Mouse (Mus musculus) large intestine, adult 2 months (tissue): Measurements from ENCODE around the gene 4921530L21Rik. TPM values are rescaled to one million over a fixed set of nuclear protein-coding genes. Genes with fewer than 3 reads are reported as not detected.

ENCODE experiments used
- DNase-seq: peaks from one replicate; pipeline ENCODE4 v3.0.0-alpha.2; 2012; ENCODE audit warnings: low read depth, low spot score
- WGBS: fragments of 180-500 bp; shearing (Covaris S2); methylation state at CpG from one replicate; pipeline ENCODE4 v1.1.7; 2018; 5-methylcytosine and 5-hydroxymethylcytosine counted together
- polyA plus RNA-seq: library from polyadenylated mRNA; depleted of rRNA; stranded (reverse); fragments of >200 nt; gene quantifications from 2 replicates; pipeline ENCODE4 v1.2.3, GENCODE M21; 2012; rRNA removed

The 4921530L21Rik gene
- not detected in 2 replicates for polyA plus RNA-seq

DNA sequence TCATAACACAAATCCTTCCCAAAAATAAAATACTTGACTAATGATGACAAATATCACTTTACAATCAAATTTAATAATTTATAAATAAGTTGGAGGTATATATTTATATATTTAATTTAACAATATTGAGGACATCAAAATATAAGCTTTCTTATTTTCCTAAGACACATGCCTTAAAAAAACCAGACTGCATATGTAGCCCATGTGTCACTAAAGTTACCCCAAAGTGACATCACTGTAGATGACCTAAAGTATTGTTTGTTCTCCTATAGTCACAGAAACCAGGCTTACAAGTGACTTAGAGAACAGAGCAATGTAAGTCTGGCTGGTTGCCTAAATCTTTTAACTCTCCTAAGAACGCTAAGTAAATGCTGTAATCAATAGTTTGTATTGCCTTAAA, at the start of gene 4921530L21Rik:
Gene 4921530L21Rik, plus strand, starts transcription at position 301 of the 400 bp plus-strand sequence.
- WGBS, result 84% methylated on average over 1 of the region's 1 CpGs

DNA sequence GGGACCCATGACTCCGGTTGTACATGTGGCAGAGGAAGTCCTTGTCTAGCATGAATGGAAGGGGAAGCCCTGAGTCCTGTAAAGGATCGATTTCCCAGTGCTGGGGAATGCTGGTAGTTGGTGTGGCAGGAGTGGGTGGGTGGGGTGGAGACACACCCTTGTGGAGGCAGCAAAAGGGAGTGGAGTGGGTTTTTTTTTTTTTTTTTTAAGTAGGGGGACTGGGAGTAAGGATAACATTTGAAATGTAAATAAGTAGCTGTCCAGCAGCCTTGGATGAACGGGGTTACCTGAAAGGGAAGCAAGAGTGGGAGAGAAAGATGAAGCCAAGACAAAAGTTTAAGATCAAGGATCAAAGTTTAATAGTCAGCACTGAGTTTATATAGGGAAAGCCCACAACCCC, 47.2 kb upstream of the 4921530L21Rik start:
- 47% methylated on average over 3 of the region's 3 CpGs for WGBS
- DNase-seq, result no peak

More for the DNA sequence above, at the start of gene 4921530L21Rik:
- no peak for DNase-seq

GRCm38 (mm10) chr14:95862981-95863380, 18.1 kb upstream of the 4921530L21Rik start:
- 75% methylated on average over 3 of the region's 3 CpGs for WGBS
- no peak for DNase-seq

DNA sequence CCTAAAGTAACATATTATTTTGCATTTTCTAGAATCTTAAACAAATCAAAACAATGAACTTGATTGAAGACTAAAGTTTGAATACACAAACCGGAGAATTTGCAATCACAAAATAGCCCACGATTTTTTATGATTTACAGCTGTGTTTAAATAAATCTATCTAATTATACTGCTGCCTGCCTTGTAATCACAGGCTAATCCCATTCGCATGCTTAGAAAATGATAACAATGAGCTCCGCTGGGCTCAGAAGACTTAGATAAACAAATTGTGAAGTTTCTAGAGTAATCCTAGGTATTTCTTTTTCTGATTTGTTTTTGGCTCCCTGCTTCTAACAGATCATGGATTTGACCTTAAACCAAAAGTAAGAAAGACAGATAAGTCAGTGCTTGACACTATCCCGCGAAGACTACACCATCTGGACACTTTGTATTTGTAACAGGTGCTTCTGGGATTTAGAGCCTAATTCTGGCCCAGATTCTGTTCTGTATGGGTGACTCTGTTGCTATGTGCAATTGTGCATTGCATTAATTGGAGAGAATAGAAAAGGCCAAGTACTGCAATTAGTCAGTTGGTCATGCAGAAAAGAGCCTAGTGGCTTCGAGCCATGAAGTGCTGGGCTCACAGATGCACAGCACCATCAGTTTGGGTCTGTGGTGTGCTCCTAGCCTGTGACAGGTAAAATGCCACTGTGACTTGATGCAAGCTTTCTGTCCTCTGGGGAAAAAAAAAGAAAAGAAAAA, 15.2 kb upstream of the 4921530L21Rik start:
- no peak for DNase-seq
- WGBS, result 70% methylated on average over 7 of the region's 7 CpGs

DNA sequence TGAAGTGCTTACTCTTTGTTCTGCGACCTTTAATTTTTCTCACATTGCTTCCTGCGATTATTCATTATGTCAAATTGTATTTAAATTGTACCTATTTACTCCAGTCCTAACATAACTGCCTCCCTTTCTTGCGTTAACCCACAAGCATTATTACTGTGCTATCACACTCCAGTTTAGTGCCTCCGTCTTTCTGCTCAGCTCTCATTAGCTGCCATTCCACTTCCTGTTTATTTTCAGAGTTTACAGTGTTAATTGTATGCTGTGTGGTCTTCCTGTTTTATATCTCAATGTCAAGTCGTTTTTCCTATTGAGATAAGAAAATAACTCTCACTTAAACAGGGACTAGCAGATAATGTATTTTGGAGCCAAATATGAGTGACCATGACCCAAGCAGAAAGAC, 9.0 kb upstream of the 4921530L21Rik start:
- WGBS, result 50% methylated on average over 5 of the region's 5 CpGs
- no peak for DNase-seq

GRCm38 (mm10) chr14:95876785-95877510, 4.1 kb upstream of the 4921530L21Rik start:
- DNase-seq, result no peak
- 70% methylated on average over 3 of the region's 3 CpGs for WGBS

DNA sequence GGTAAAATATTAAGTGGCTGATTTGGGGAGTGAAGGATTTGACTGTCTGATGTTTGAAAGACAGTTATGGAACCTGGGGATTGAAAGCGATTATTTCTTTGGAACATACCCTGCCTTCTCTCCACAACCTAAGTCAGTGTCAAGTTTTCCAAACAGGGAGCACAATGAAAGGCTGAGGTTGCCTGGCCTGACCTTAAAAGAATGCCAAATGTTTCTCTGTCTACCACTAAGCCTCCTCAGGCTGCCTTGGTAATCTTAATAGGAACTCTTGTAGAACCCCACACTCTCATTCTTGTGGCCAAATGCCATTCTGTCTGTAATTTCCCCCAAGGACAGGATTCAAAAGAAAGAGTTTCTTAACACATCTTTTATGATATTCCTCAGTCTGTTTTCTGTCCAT, 3.5 kb upstream of the 4921530L21Rik start:
- 71% methylated on average over 1 of the region's 1 CpGs for WGBS
- no peak for DNase-seq

DNA sequence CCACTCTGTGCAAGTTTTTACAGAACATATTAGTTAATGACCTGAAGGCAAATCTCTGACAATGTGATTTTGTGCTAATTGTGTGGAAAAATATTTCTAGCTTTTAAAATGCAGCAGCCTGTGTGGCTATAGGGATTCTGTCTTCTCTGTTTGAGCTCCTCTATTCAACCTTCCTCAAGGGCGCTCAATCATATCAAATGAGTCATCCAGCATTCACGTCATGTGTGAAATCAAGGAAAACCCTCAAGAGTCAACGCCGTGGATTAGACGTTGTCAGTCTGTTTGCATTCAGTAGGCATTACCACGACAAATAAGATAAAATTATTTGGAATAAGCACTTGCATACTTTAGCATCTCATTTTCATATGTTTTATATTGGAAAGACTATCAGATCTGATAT, 18.4 kb downstream of the 4921530L21Rik start:
- DNase-seq, result no peak
- WGBS, result 83% methylated on average over 6 of the region's 6 CpGs

DNA sequence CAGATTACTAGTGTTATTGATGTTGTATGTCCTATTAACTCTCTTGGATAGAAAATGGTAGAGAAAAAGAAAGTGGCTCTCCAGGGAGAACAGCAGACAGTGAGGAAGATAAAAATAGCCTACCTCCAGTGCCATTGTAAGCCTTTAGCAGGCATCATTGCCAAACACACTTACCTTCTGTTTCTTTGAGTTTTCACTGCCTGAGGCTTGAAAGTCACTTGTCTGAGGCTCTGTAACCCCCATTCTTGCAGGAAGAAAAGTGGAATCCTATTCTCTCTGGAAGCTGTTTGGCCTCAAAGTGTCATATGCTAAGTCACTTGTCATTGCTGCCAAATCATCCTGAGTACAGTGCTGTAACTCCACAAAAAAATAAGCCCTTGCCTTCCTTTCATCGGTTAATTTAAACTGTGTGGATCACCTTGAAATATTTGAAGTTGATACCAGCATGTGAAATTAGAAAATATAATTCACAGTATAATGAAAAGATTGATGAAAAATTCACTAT, 23.6 kb downstream of the 4921530L21Rik start:
- WGBS, result 85% methylated on average over 1 of the region's 1 CpGs
- DNase-seq, result no peak

DNA sequence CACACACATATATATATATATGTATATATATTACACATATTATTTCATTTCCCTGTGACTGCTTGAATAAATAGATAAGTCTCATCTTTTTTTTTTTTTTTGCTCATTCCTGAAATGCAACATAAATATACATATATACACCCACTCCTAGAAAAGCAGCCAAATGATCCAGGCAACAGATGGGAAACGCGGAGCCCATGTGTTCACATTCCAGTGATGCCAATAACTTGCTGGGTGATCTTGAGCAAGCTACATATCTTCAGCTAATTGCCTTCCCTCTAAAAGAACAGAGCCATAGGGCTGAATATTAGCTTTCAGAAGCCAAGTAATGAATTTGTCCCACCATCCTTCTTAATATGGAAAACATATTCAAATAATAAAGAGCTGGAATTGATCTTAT, 32.2 kb downstream of the 4921530L21Rik start:
- DNase-seq, result no peak
- WGBS, result 84% methylated on average over 2 of the region's 2 CpGs

DNA sequence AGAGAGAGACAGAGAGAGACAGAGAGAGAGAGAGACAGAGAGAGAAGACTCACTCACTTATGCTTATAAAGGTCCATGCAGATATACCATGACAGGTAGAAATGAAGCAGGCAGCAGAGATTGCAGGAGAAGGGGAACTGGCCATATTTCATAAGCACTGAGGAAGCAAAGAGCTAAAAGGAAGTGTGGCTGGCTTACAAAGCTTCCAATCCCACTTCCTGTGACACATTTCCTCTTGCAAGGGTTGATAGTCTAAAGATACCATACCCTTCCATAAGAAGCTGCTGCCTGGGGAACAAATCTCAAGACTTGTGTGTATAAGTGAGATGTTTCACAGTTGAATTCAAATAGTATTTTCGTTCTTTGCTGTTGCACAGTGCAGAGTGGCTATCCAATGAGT, 45.7 kb downstream of the 4921530L21Rik start:
- DNase-seq, result no peak
- 65% methylated on average over 1 of the region's 1 CpGs for WGBS

GRCm38 (mm10) chr14:95927810-95928785, 47.0 kb downstream of the 4921530L21Rik start:
- DNase-seq, result no peak
- WGBS, result 52% methylated on average over 3 of the region's 3 CpGs
